Mouse (Mus musculus) intestine, postnatal 0 days (tissue): ENCODE measurements around the gene Vcl. TPM values are rescaled to one million over a fixed set of nuclear protein-coding genes. Genes with fewer than 3 reads are reported as not detected.

Experiments
- ATAC-seq: fragments of 200-750 bp; cut with Nextera tagmentation; 2 replicates; pipeline ENCODE4 v1.8.0; 2017; ENCODE audit warnings: mild to moderate bottlenecking, moderate TSS enrichment, moderate library complexity
- H3K27ac ChIP-seq: fragments of 300-500 bp; sonication (generic); 2 replicates; pipeline ENCODE4 v1.5.1; 2014; ENCODE audit warnings: mild to moderate bottlenecking, low read depth, low read length, moderate library complexity
- H3K27me3 ChIP-seq: fragments of 300-500 bp; sonication (generic); replicated peaks from 2 replicates; pipeline ENCODE4 v1.6.1; 2014; ENCODE audit warnings: low read length, mixed read lengths; ENCODE audit not compliant: control insufficient read depth, insufficient read depth
- H3K36me3 ChIP-seq: fragments of 300-500 bp; sonication (generic); 2 replicates; pipeline ENCODE4 v1.6.1; 2014; ENCODE audit warnings: mild to moderate bottlenecking, moderate library complexity; ENCODE audit not compliant: control insufficient read depth, insufficient read depth
- H3K4me1 ChIP-seq: fragments of 300-500 bp; sonication (generic); replicated peaks from 2 replicates; pipeline ENCODE4 v1.6.1; 2014; ENCODE audit warnings: antibody characterized with exemption, low read length, mixed read lengths; ENCODE audit not compliant: control insufficient read depth, insufficient read depth
- H3K4me2 ChIP-seq: fragments of 300-500 bp; sonication (generic); replicated peaks from 2 replicates; pipeline ENCODE4 v1.6.1; 2014; ENCODE audit warnings: low read depth, mild to moderate bottlenecking, moderate library complexity
- H3K4me3 ChIP-seq: fragments of 300-500 bp; sonication (generic); 2 replicates; pipeline ENCODE4 v1.5.1; 2014; ENCODE audit warnings: low read depth, low read length
- H3K9ac ChIP-seq: fragments of 300-500 bp; sonication (generic); 2 replicates; pipeline ENCODE4 v1.6.1; 2014; ENCODE audit warnings: mild to moderate bottlenecking, low read depth, low read length
- H3K9me3 ChIP-seq: fragments of 300-500 bp; sonication (generic); 2 replicates; pipeline ENCODE4 v1.6.1; 2016; ENCODE audit warnings: mixed run types; ENCODE audit not compliant: control insufficient read depth
- CTCF ChIP-seq: sonication (generic); IDR thresholded peaks from 2 replicates; pipeline ENCODE4 v1.5.1; 2016; ENCODE audit warnings: low read depth, mild to moderate bottlenecking, control low read depth, antibody characterized with exemption, moderate library complexity
- WGBS: fragments of 180-500 bp; shearing (Covaris S2); extraction: QIAGEN DNeasy Blood & Tissue Kit; methylation state at CpG from one replicate; pipeline ENCODE4 v1.1.7; 2014; 5-methylcytosine and 5-hydroxymethylcytosine counted together
- polyA plus RNA-seq: library from polyadenylated mRNA; unstranded; fragments of >200 nt; fragmentation: Nextera tagmentation; extraction: Ambion mirVana; gene quantifications from 2 replicates; pipeline ENCODE4 v1.2.1, GENCODE M21; 2015

Gene Vcl
- polyA plus RNA-seq, 1 experiment from 2014 or later, result 33.9 TPM

GRCm38 (mm10) chr14:21074398-21075320, 145.5 kb downstream of the Vcl start:
- Histone ChIP-seq H3K36me3 (no peaks in the 10 kb centered on the region), H3K4me3 (peak overlapping the region; percentile 59), H3K4me2 (peak overlapping the region; percentile 85), H3K4me1 (0 out of 2 replicates have a peak, but pooled peaks cover 7% of the 10 kb centered on the region), H3K9me3 (no peaks in the 10 kb centered on the region), H3K9ac (no peak overlapping the region), H3K27ac (peak overlapping the region; percentile 8; the same call in 1 of the 2 replicates), H3K27me3 (no peaks in the 10 kb centered on the region)
- ATAC-seq, result no peak
- 21% methylated on average over 11 of the region's 11 CpGs for WGBS
- TF ChIP-seq CTCF, result no peak

GRCm38 (mm10) chr14:21075751-21076500, 146.7 kb downstream of the Vcl start:
- WGBS, result under 1% methylated on average over 57 of the region's 59 CpGs
- H3K9me3 ChIP-seq, result no peaks in the 10 kb centered on the region

GRCm38 (mm10) chr14:21076501-21077194, 147.4 kb downstream of the Vcl start:
- Histone ChIP-seq H3K9me3 (no peaks in the 10 kb centered on the region), H3K27ac (peak overlapping the region; percentile 89), H3K4me3 (peak overlapping the region; percentile 59), H3K27me3 (no peaks in the 10 kb centered on the region), H3K36me3 (no peaks in the 10 kb centered on the region), H3K4me2 (peak overlapping the region; percentile 85), H3K9ac (peak overlapping the region; percentile 68), H3K4me1 (0 out of 2 replicates have a peak, but pooled peaks cover 7% of the 10 kb centered on the region)
- peak; percentile 9; the same call in 1 of the 2 replicates for ATAC-seq
- WGBS, result 27% methylated on average over 7 of the region's 7 CpGs
- TF ChIP-seq CTCF, result no peak

More at GRCm38 (mm10) chr14:21075751-21076500, 146.7 kb downstream of the Vcl start:
- peak overlapping the region; percentile 89 for H3K27ac ChIP-seq
- no peaks in the 10 kb centered on the region for H3K27me3 ChIP-seq
- H3K36me3 ChIP-seq, result no peaks in the 10 kb centered on the region
- H3K4me1 ChIP-seq, result 0 out of 2 replicates have a peak, but pooled peaks cover 7% of the 10 kb centered on the region
- ATAC-seq, result peak; percentile 99
- peak overlapping the region; percentile 85 for H3K4me2 ChIP-seq
- peak overlapping the region; percentile 59 for H3K4me3 ChIP-seq
- no peak for TF ChIP-seq CTCF
- peak overlapping the region; percentile 68 for H3K9ac ChIP-seq

- WGBS, result 74% methylated on average over 4 of the region's 4 CpGs
- Histone ChIP-seq H3K4me2 (no peak overlapping the region), H3K9ac (no peak overlapping the region), H3K27me3 (no peaks in the 10 kb centered on the region), H3K4me3 (no peak overlapping the region), H3K4me1 (0 out of 2 replicates have a peak, but pooled peaks cover 7% of the 10 kb centered on the region), H3K27ac (no peak overlapping the region), H3K36me3 (no peaks in the 10 kb centered on the region), H3K9me3 (no peaks in the 10 kb centered on the region)
- no peak for ATAC-seq
- TF ChIP-seq CTCF, result no peak
Measured at GRCm38 (mm10) chr14:21077939-21078338, 148.7 kb downstream of the Vcl start.

- H3K9me3 ChIP-seq, result no peaks in the 10 kb centered on the region
- H3K4me3 ChIP-seq, result no peak overlapping the region
- H3K4me2 ChIP-seq, result no peak overlapping the region
- peaks cover 9% of the 10 kb centered on the region; the same call in 1 of the 2 replicates for H3K4me1 ChIP-seq
- H3K27ac ChIP-seq, result no peak overlapping the region
- H3K9ac ChIP-seq, result no peak overlapping the region
- H3K27me3 ChIP-seq, result no peaks in the 10 kb centered on the region
- TF ChIP-seq CTCF, result no peak
- no peaks in the 10 kb centered on the region for H3K36me3 ChIP-seq
- ATAC-seq, result no peak
Measured at GRCm38 (mm10) chr14:21078511-21078910, 149.3 kb downstream of the Vcl start.

- no peak overlapping the region for H3K4me3 ChIP-seq
- no peaks in the 10 kb centered on the region for H3K9me3 ChIP-seq
- TF ChIP-seq CTCF, result no peak
- 68% methylated on average over 1 of the region's 1 CpGs for WGBS
- H3K9ac ChIP-seq, result no peak overlapping the region
- no peak overlapping the region for H3K27ac ChIP-seq
- no peak overlapping the region for H3K4me2 ChIP-seq
- H3K36me3 ChIP-seq, result no peaks in the 10 kb centered on the region
- H3K4me1 ChIP-seq, result peaks cover 30% of the 10 kb centered on the region
- ATAC-seq, result no peak
- no peaks in the 10 kb centered on the region for H3K27me3 ChIP-seq
Measured at GRCm38 (mm10) chr14:21082823-21083222, 153.6 kb downstream of the Vcl start.

Other genes starting within 250 kb of the Vcl start
- 7.4 and 8.4 TPM in 2 replicates for gene Fut11, start 234.4 kb upstream of the Vcl start, polyA plus RNA-seq
- 143 and 150 TPM in 2 replicates for gene Chchd1, start 226.4 kb upstream of the Vcl start, polyA plus RNA-seq
- 15.0 and 19.0 TPM in 2 replicates for gene Zswim8, start 221.8 kb upstream of the Vcl start, polyA plus RNA-seq
- gene Ndst2, start 194.8 kb upstream of the Vcl start, polyA plus RNA-seq, result 9.8 and 12.4 TPM in 2 replicates
- 27.6 and 37.7 TPM in 2 replicates for gene Camk2g, start 135.3 kb upstream of the Vcl start, polyA plus RNA-seq
- gene Plau, start 92.7 kb upstream of the Vcl start, polyA plus RNA-seq, result 2.7 and 3.8 TPM in 2 replicates
- 58.8 and 60.0 TPM in 2 replicates for gene Ap3m1, start 123.1 kb downstream of the Vcl start, polyA plus RNA-seq
- gene Adk, start 123.2 kb downstream of the Vcl start, polyA plus RNA-seq, result 240 and 254 TPM in 2 replicates